Mouse (Mus musculus) megakaryocyte, embryonic 14.5 days (primary cell): ENCODE data around the gene Lgi4.

Source experiments
- FLI1 ChIP-seq: IDR thresholded peaks from 2 replicates; pipeline ENCODE4 v1.6.1; 2012; ENCODE audit warnings: low read length, inconsistent platforms, mixed read lengths
- GATA1 ChIP-seq: IDR thresholded peaks from 3 replicates; pipeline ENCODE4 v1.6.1; 2012; ENCODE audit warnings: mixed read lengths, low read length, inconsistent platforms, borderline replicate concordance

GRCm38 (mm10) chr7:31031731-31032130 is 27.4 kb upstream of the Lgi4 start:
- no peak for TF ChIP-seq FLI1
- no peak for TF ChIP-seq GATA1
